Mouse (Mus musculus): Measurements from ENCODE around the gene Plppr2.
A peak's percentile ranks its signal among the peaks of the same experiment; 100 is the strongest.

Plppr2 gene

GRCm38 (mm10) chr9:21936692-21937570 is at the start of gene Plppr2:
Gene Plppr2, plus strand, starts transcription at chr9:21937033.
- peak; percentile 99 for DNase-seq

- no peak for DNase-seq
Observed at GRCm38 (mm10) chr9:21889229-21889628, 47.6 kb upstream of the Plppr2 start.

- DNase-seq: peak; percentile 61
Observed at GRCm38 (mm10) chr9:21901223-21901820, 35.5 kb upstream of the Plppr2 start.

GRCm38 (mm10) chr9:21904031-21904430 is 32.8 kb upstream of the Plppr2 start:
- no peak for DNase-seq

- no peak for DNase-seq
Observed at GRCm38 (mm10) chr9:21908216-21908615, 28.6 kb upstream of the Plppr2 start.

GRCm38 (mm10) chr9:21909474-21910223 is 27.2 kb upstream of the Plppr2 start:
- peak; percentile 23 for DNase-seq

GRCm38 (mm10) chr9:21916851-21917492 is 19.9 kb upstream of the Plppr2 start:
- DNase-seq: no peak

GRCm38 (mm10) chr9:21917493-21918034 is 19.3 kb upstream of the Plppr2 start:
- DNase-seq: peak; percentile 64

- peak; percentile 88 for DNase-seq
Observed at GRCm38 (mm10) chr9:21918035-21918592, 18.7 kb upstream of the Plppr2 start, which contains the start of gene Rab3d. Gene Rab3d, minus strand, starts transcription at chr9:21918192.

GRCm38 (mm10) chr9:21918692-21919384 is 18.0 kb upstream of the Plppr2 start:
- DNase-seq: no peak

- DNase-seq: no peak
Observed at GRCm38 (mm10) chr9:21923036-21923435, 13.8 kb upstream of the Plppr2 start.

- no peak for DNase-seq
Observed at GRCm38 (mm10) chr9:21923490-21924098, 13.2 kb upstream of the Plppr2 start.

GRCm38 (mm10) chr9:21924099-21924493 is 12.7 kb upstream of the Plppr2 start:
- DNase-seq: no peak

- no peak for DNase-seq
Observed at GRCm38 (mm10) chr9:21925034-21925433, 11.8 kb upstream of the Plppr2 start.

- DNase-seq: no peak
Observed at GRCm38 (mm10) chr9:21925506-21925905, 11.3 kb upstream of the Plppr2 start.

GRCm38 (mm10) chr9:21926155-21926554 is 10.7 kb upstream of the Plppr2 start:
- DNase-seq: no peak

- no peak for DNase-seq
Observed at GRCm38 (mm10) chr9:21926784-21927183, 10.0 kb upstream of the Plppr2 start.

- peak; percentile 91 for DNase-seq
Observed at GRCm38 (mm10) chr9:21927208-21927753, 9.6 kb upstream of the Plppr2 start, which contains the start of the genes Ccdc159 and Tmem205. Gene Ccdc159, plus strand, starts transcription at chr9:21927471. Gene Tmem205, minus strand, starts transcription at chr9:21927556.

- DNase-seq: no peak
Observed at GRCm38 (mm10) chr9:21929208-21929607, 7.6 kb upstream of the Plppr2 start.

GRCm38 (mm10) chr9:21932006-21932405 is 4.8 kb upstream of the Plppr2 start:
- no peak for DNase-seq

Data from cerebellum, adult 11 months (tissue).